Mouse (Mus musculus) cerebellum, adult 8-10 months (tissue): ENCODE results near the gene Vstm2a.

Experiments
- DNase-seq: peaks from one replicate; pipeline ENCODE4 v3.0.0; 2022

Vstm2a gene

GRCm38 (mm10) chr11:16257473-16257921, at the start of gene Vstm2a:
Gene Vstm2a (plus strand): TSS chr11:16257724.
- DNase-seq: peak; percentile 56

- no peak for DNase-seq
Measured at GRCm38 (mm10) chr11:16257011-16257410, 513 bp upstream of the Vstm2a start.

- DNase-seq: no peak
Measured at GRCm38 (mm10) chr11:16258300-16258699, 776 bp downstream of the Vstm2a start.

GRCm38 (mm10) chr11:16259876-16260275, 2.4 kb downstream of the Vstm2a start:
- no peak for DNase-seq

- DNase-seq: peak; percentile 68
Measured at GRCm38 (mm10) chr11:16260764-16261578, 3.4 kb downstream of the Vstm2a start.

GRCm38 (mm10) chr11:16268396-16268795, 10.9 kb downstream of the Vstm2a start:
- no peak for DNase-seq

GRCm38 (mm10) chr11:16290381-16290780, 32.9 kb downstream of the Vstm2a start:
- DNase-seq: no peak

GRCm38 (mm10) chr11:16292960-16293359, 35.4 kb downstream of the Vstm2a start:
- DNase-seq: no peak

GRCm38 (mm10) chr11:16296521-16296920, 39.0 kb downstream of the Vstm2a start:
- DNase-seq: no peak

GRCm38 (mm10) chr11:16299492-16299891, 42.0 kb downstream of the Vstm2a start:
- no peak for DNase-seq

- DNase-seq: no peak
Measured at GRCm38 (mm10) chr11:16299960-16300359, 42.4 kb downstream of the Vstm2a start.

GRCm38 (mm10) chr11:16300709-16301108, 43.2 kb downstream of the Vstm2a start:
- DNase-seq: no peak

- no peak for DNase-seq
Measured at GRCm38 (mm10) chr11:16315097-16315496, 57.6 kb downstream of the Vstm2a start.

GRCm38 (mm10) chr11:16345179-16345578, 87.7 kb downstream of the Vstm2a start:
- no peak for DNase-seq

- no peak for DNase-seq
Measured at GRCm38 (mm10) chr11:16345676-16346075, 88.2 kb downstream of the Vstm2a start.

GRCm38 (mm10) chr11:16351915-16352314, 94.4 kb downstream of the Vstm2a start:
- no peak for DNase-seq

- no peak for DNase-seq
Measured at GRCm38 (mm10) chr11:16354356-16354755, 96.8 kb downstream of the Vstm2a start.

GRCm38 (mm10) chr11:16366852-16367587, 109.5 kb downstream of the Vstm2a start:
- DNase-seq: no peak

- DNase-seq: no peak
Measured at GRCm38 (mm10) chr11:16403627-16404026, 146.1 kb downstream of the Vstm2a start.

GRCm38 (mm10) chr11:16411736-16412135, 154.2 kb downstream of the Vstm2a start:
- no peak for DNase-seq

- DNase-seq: peak; percentile 19
Measured at GRCm38 (mm10) chr11:16412609-16413008, 155.1 kb downstream of the Vstm2a start.

GRCm38 (mm10) chr11:16413077-16413644, 155.6 kb downstream of the Vstm2a start:
- DNase-seq: no peak

- DNase-seq: no peak
Measured at GRCm38 (mm10) chr11:16439548-16440251, 182.2 kb downstream of the Vstm2a start.
